9 mouse cellular contexts compared by ENCODE assay signal in the genomic region with DNA sequence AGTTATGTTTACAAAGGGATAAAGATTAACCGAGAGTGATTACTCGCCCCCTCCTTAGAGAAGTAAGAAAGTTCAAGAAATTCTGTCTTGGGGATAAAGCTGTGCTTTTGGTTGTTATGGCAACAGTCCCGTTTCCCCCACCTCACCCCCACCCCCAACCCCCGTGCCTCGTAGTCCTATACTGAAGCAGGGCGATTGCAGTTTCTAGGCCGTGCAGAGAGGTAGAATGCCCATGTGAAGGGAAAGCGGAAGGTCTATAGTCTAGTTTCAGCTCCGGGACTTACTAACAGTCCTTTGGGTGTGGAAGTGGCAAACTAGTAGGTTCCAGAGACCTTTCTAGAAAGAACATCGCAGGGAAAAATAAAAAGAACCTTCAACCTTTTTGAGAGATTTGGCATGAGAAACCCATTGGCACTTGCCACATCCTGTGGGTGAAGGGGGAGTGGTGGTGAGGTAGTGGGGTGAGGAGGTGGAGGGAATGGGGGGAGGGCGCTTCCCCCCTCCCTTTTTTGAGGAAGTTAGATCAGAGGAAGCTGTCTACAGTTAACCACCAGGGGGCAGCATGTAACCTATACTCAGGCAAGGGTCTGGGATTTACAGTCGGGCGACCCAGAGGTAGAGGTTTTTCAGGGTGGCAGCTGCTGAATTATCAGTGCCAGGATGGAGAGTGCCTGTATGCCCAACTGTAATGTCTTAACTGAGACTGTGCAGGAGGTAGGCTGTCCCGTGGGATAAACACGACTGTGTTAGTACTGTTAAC. TPM values are rescaled to one million over a fixed set of nuclear protein-coding genes. Genes with fewer than 3 reads are reported as not detected.
DNase-seq lines count a peak whose midpoint lies in the region; ATAC-seq and TF ChIP-seq lines count a peak whose summit lies in the region.
"Had no signal": no experiment of that assay in that cellular context is flagged by ENCODE, and none has a peak within 500 bp of the region (broad histone marks: within the 10 kb centered on the region; RNA-seq: fewer than 3 reads in every experiment).

No protein-coding gene starts in this region.

- WGBS in forebrain, embryonic 10.5 days = 9% methylated on average over 15 of the region's 15 CpGs
- 19% methylated on average over 15 of the region's 15 CpGs for WGBS in heart, embryonic 16.5 days
- 21% methylated on average over 15 of the region's 15 CpGs for WGBS in liver, embryonic 13.5 days (ENCODE audit: insufficient replicate concordance)
- 13% methylated on average over 15 of the region's 15 CpGs for WGBS in stomach, embryonic 16.5 days

- H3K9me3 ChIP-seq in E14TG2a.4 (ENCODE audit: low read length) = no peaks in the 10 kb centered on the region
- no peaks in the 10 kb centered on the region for H3K9me3 ChIP-seq in forebrain, embryonic 10.5 days
- H3K9me3 ChIP-seq in heart, embryonic 16.5 days (replicated peaks; ENCODE audit: control insufficient read depth, low read length) = no peaks in the 10 kb centered on the region
- no peaks in the 10 kb centered on the region for H3K9me3 ChIP-seq in liver, embryonic 13.5 days (replicated peaks)
- H3K9me3 ChIP-seq in stomach, embryonic 16.5 days (replicated peaks; ENCODE audit: control insufficient read depth, low read length) = no peaks in the 10 kb centered on the region

- H3K27ac ChIP-seq in forebrain, embryonic 10.5 days = peak overlapping the region; percentile 26
- H3K27ac ChIP-seq in heart, embryonic 16.5 days (ENCODE audit: low read length) = no peak overlapping the region
- no peak overlapping the region for H3K27ac ChIP-seq in liver, embryonic 13.5 days
- H3K27ac ChIP-seq in stomach, embryonic 16.5 days (ENCODE audit: low read length) = no peak overlapping the region
- H3K27ac ChIP-seq: macrophage had no signal

- H3K36me3 ChIP-seq in E14TG2a.4 (ENCODE audit: insufficient read depth, low read length) = no peaks in the 10 kb centered on the region
- H3K36me3 ChIP-seq in forebrain, embryonic 10.5 days (replicated peaks) = no peaks in the 10 kb centered on the region
- H3K36me3 ChIP-seq in heart, embryonic 16.5 days (ENCODE audit: control insufficient read depth, insufficient read depth) = no peaks in the 10 kb centered on the region
- no peaks in the 10 kb centered on the region for H3K36me3 ChIP-seq in liver, embryonic 13.5 days
- no peaks in the 10 kb centered on the region for H3K36me3 ChIP-seq in stomach, embryonic 16.5 days (ENCODE audit: control insufficient read depth, insufficient read depth, low read length)

- H3K4me1 ChIP-seq in E14TG2a.4 (replicated peaks; ENCODE audit: low read depth, low read length) = peaks cover 12% of the 10 kb centered on the region
- peaks cover 35% of the 10 kb centered on the region for H3K4me1 ChIP-seq in forebrain, embryonic 10.5 days
- H3K4me1 ChIP-seq in heart, embryonic 16.5 days (ENCODE audit: control insufficient read depth, insufficient read depth, low read length) = no peaks in the 10 kb centered on the region
- H3K4me1 ChIP-seq in liver, embryonic 13.5 days (replicated peaks) = peaks cover 27% of the 10 kb centered on the region
- peaks cover 3% of the 10 kb centered on the region for H3K4me1 ChIP-seq in stomach, embryonic 16.5 days (ENCODE audit: control insufficient read depth, insufficient read depth, low read length)

- H3K9ac ChIP-seq in heart, embryonic 16.5 days (ENCODE audit: low read length) = no peak overlapping the region
- H3K9ac ChIP-seq in liver, embryonic 13.5 days = no peak overlapping the region
- H3K9ac ChIP-seq in stomach, embryonic 16.5 days (ENCODE audit: low read length) = no peak overlapping the region; the same call in 1 of the 2 replicates

- H3K4me2 ChIP-seq in heart, embryonic 16.5 days (ENCODE audit: low read depth, low read length) = peak overlapping the region; percentile 10; the same call in 1 of the 2 replicates
- H3K4me2 ChIP-seq in liver, embryonic 13.5 days = 0 out of 2 replicates have a peak overlapping the region, but pooled peaks have one; percentile 12
- H3K4me2 ChIP-seq in stomach, embryonic 16.5 days (ENCODE audit: low read depth, low read length) = peak overlapping the region; percentile 40

- H3K27me3 ChIP-seq in E14TG2a.4 (ENCODE audit: insufficient read depth, low read length) = peaks cover 30% of the 10 kb centered on the region
- peaks cover 65% of the 10 kb centered on the region for H3K27me3 ChIP-seq in forebrain, embryonic 10.5 days (ENCODE audit: poor library complexity, severe bottlenecking)
- peaks cover 9% of the 10 kb centered on the region for H3K27me3 ChIP-seq in heart, embryonic 16.5 days (ENCODE audit: control insufficient read depth, insufficient read depth, low read length)
- H3K27me3 ChIP-seq in liver, embryonic 13.5 days = peaks cover 34% of the 10 kb centered on the region
- no peaks in the 10 kb centered on the region for H3K27me3 ChIP-seq in stomach, embryonic 16.5 days (ENCODE audit: control insufficient read depth, insufficient read depth, low read length)

- peak; percentile 57 for TF ChIP-seq CTCF in E14TG2a.4 (conservative IDR thresholded peaks at IDR 0.05; ENCODE audit: low read length)

- ATAC-seq in heart, embryonic 16.5 days (replicated peaks; ENCODE audit: extremely low read depth, insufficient read depth, low FRiP score) = 0 out of 2 replicates have a peak, but pooled peaks have one; percentile 32
- no peak for ATAC-seq in liver, embryonic 13.5 days (ENCODE audit: low read depth)
- ATAC-seq in stomach, embryonic 16.5 days (ENCODE audit: insufficient read depth, low FRiP score) = no peak

- DNase-seq in brain, adult 2 months (ENCODE audit: low read depth, low spot score) = peak; percentile 77
- DNase-seq in forebrain, embryonic 10.5 days (ENCODE audit: extremely low spot score, low spot score) = peak; percentile 81
- peak; percentile 63 to 79 for DNase-seq in kidney, postnatal 25 days
- DNase-seq in liver, embryonic 13.5 days = peak; percentile 31
- DNase-seq in neural tube, embryonic 10.5 days (ENCODE audit: extremely low spot score, low spot score) = peak; percentile 63

- H3K4me3 ChIP-seq in E14TG2a.4 (replicated peaks; ENCODE audit: low read length) = no peak overlapping the region
- peak overlapping the region; percentile 39 for H3K4me3 ChIP-seq in forebrain, embryonic 10.5 days
- no peak overlapping the region for H3K4me3 ChIP-seq in heart, embryonic 16.5 days (ENCODE audit: low read length)
- no peak overlapping the region for H3K4me3 ChIP-seq in liver, embryonic 13.5 days (replicated peaks)
- no peak overlapping the region for H3K4me3 ChIP-seq in stomach, embryonic 16.5 days (replicated peaks; ENCODE audit: low read length)

RNA-seq across cellular contexts. Expression of a gene that starts 43.4 kb away (rescaled TPM):
- 10.0 and 10.3 TPM in 2 replicates for polyA plus RNA-seq in forebrain, embryonic 10.5 days (2016; fragmentation: Nextera tagmentation; extraction: Ambion mirVana)
- polyA plus RNA-seq in heart, embryonic 16.5 days (2015; fragmentation: Nextera tagmentation; extraction: Ambion mirVana) = 6.1 and 7.2 TPM in 2 replicates
- 3.9 and 4.4 TPM in 2 replicates for polyA plus RNA-seq in liver, embryonic 13.5 days (2015; fragmentation: Nextera tagmentation; extraction: Ambion mirVana)
- 6.4 and 6.9 TPM in 2 replicates for polyA plus RNA-seq in stomach, embryonic 16.5 days (2015; fragmentation: Nextera tagmentation; extraction: Ambion mirVana)

Comparison
In these comparisons a context has a peak if more than half of its experiments do, and no peak if none do; other contexts are left out.
1. DNase-seq: peak in every context shown above with its lines; median percentile 81 in forebrain, embryonic 10.5 days; 77 in brain, adult 2 months; 71 in kidney, postnatal 25 days; 63 in neural tube, embryonic 10.5 days; 31 in liver, embryonic 13.5 days.